In genomic region chr13:45391854-45392454, GRCm38 (mm10) we compare ENCODE assay signal across 7 mouse cellular contexts. TPM values are rescaled to one million over a fixed set of nuclear protein-coding genes. Genes with fewer than 3 reads are reported as not detected.
A peak's percentile ranks its signal among the peaks of the same experiment; 100 is the strongest.
DNase-seq lines count a peak whose midpoint lies in the region; ATAC-seq and TF ChIP-seq lines count a peak whose summit lies in the region.

No protein-coding gene starts in this region.

- no peak for ATAC-seq in embryonic facial prominence, embryonic 11.5 days (replicated peaks; ENCODE audit: insufficient number of reproducible peaks, low FRiP score, low TSS enrichment, low read depth)
- no peak for ATAC-seq in heart, postnatal 0 days (ENCODE audit: insufficient read depth, low read depth)
- ATAC-seq in midbrain, embryonic 16.5 days = no peak

- no peak overlapping the region for H3K9ac ChIP-seq in embryonic facial prominence, embryonic 11.5 days (replicated peaks; ENCODE audit: low read length)
- H3K9ac ChIP-seq in heart, postnatal 0 days (replicated peaks; ENCODE audit: low read depth, low read length) = no peak overlapping the region
- H3K9ac ChIP-seq in midbrain, embryonic 16.5 days (ENCODE audit: low read depth, low read length) = no peak overlapping the region

- 31% methylated on average over 9 of the region's 9 CpGs for WGBS in embryonic facial prominence, embryonic 11.5 days
- WGBS in heart, postnatal 0 days = 18% methylated on average over 9 of the region's 9 CpGs
- WGBS in midbrain, embryonic 16.5 days = 60% methylated on average over 9 of the region's 9 CpGs

- peak; percentile 43 to 70 for DNase-seq in spleen, postnatal 4 days (ENCODE audit: low spot score in 2 of 2)
- no peak for DNase-seq in spleen, adult 12 weeks (ENCODE audit: low spot score)
- peak; percentile 78 for DNase-seq in embryonic facial prominence, embryonic 11.5 days (ENCODE audit: low spot score)
- DNase-seq in heart, postnatal 0 days (ENCODE audit: low spot score) = no peak
- peak; percentile 80 to 84 for DNase-seq in kidney, postnatal 4 days
- no peak for DNase-seq in frontal cortex, postnatal 36 days (ENCODE audit: low spot score in 2 of 2)

- no peaks in the 10 kb centered on the region for H3K36me3 ChIP-seq in embryonic facial prominence, embryonic 11.5 days (replicated peaks; ENCODE audit: control insufficient read depth, insufficient read depth, low read depth, low read length)
- H3K36me3 ChIP-seq in heart, postnatal 0 days (replicated peaks; ENCODE audit: control insufficient read depth, insufficient read depth, low read length) = 0 out of 2 replicates have a peak, but pooled peaks cover 2% of the 10 kb centered on the region
- no peaks in the 10 kb centered on the region for H3K36me3 ChIP-seq in midbrain, embryonic 16.5 days (ENCODE audit: control insufficient read depth, insufficient read depth, low read length)

- peak overlapping the region; percentile 87 for H3K4me2 ChIP-seq in embryonic facial prominence, embryonic 11.5 days (ENCODE audit: low read depth, low read length)
- H3K4me2 ChIP-seq in heart, postnatal 0 days (ENCODE audit: low read depth, low read length) = peak overlapping the region; percentile 98
- peak overlapping the region; percentile 31; the same call in 1 of the 2 replicates for H3K4me2 ChIP-seq in midbrain, embryonic 16.5 days (ENCODE audit: low read length)

- H3K4me3 ChIP-seq in embryonic facial prominence, embryonic 11.5 days (ENCODE audit: low read depth, low read length) = no peak overlapping the region; the same call in 1 of the 2 replicates
- H3K4me3 ChIP-seq in heart, postnatal 0 days (ENCODE audit: low read depth, low read length) = peak overlapping the region; percentile 72
- H3K4me3 ChIP-seq in midbrain, embryonic 16.5 days (ENCODE audit: low read depth, low read length) = no peak overlapping the region

- TF ChIP-seq CTCF in heart, postnatal 0 days (IDR thresholded peaks at IDR 0.05; ENCODE audit: low read depth) = no peak

- no peaks in the 10 kb centered on the region for H3K27me3 ChIP-seq in embryonic facial prominence, embryonic 11.5 days (ENCODE audit: control insufficient read depth, insufficient read depth, low read length)
- no peaks in the 10 kb centered on the region for H3K27me3 ChIP-seq in heart, postnatal 0 days (ENCODE audit: control insufficient read depth, insufficient read depth, low read length)
- no peaks in the 10 kb centered on the region; the same call in 1 of the 2 replicates for H3K27me3 ChIP-seq in midbrain, embryonic 16.5 days (ENCODE audit: control insufficient read depth, insufficient read depth, low read depth, low read length)

- peaks cover 3% of the 10 kb centered on the region; the same call in 1 of the 2 replicates for H3K4me1 ChIP-seq in embryonic facial prominence, embryonic 11.5 days (ENCODE audit: control insufficient read depth, insufficient read depth, low read length)
- H3K4me1 ChIP-seq in heart, postnatal 0 days (ENCODE audit: control insufficient read depth, insufficient read depth) = peaks cover 29% of the 10 kb centered on the region
- peaks cover 15% of the 10 kb centered on the region for H3K4me1 ChIP-seq in midbrain, embryonic 16.5 days (ENCODE audit: control insufficient read depth, insufficient read depth, low read length)

- no peak for TF ChIP-seq EP300 in heart, postnatal 0 days (IDR thresholded peaks at IDR 0.05; ENCODE audit: low read depth)

- H3K27ac ChIP-seq in embryonic facial prominence, embryonic 11.5 days (replicated peaks; ENCODE audit: low read depth, low read length) = no peak overlapping the region; the same call in 1 of the 2 replicates
- peak overlapping the region; percentile 84 for H3K27ac ChIP-seq in heart, postnatal 0 days (ENCODE audit: low read depth)
- H3K27ac ChIP-seq in midbrain, embryonic 16.5 days (ENCODE audit: low read length) = no peak overlapping the region

- no peaks in the 10 kb centered on the region for H3K9me3 ChIP-seq in embryonic facial prominence, embryonic 11.5 days (replicated peaks; ENCODE audit: control insufficient read depth, low read length)
- no peaks in the 10 kb centered on the region for H3K9me3 ChIP-seq in heart, postnatal 0 days (replicated peaks; ENCODE audit: control insufficient read depth, low read length)
- H3K9me3 ChIP-seq in midbrain, embryonic 16.5 days (replicated peaks; ENCODE audit: control insufficient read depth, low read length, poor library complexity, severe bottlenecking) = no peaks in the 10 kb centered on the region

RNA-seq across cellular contexts. Expression of gene Mylip, which starts 2.4 kb away (rescaled TPM):
- polyA plus RNA-seq in embryonic facial prominence, embryonic 11.5 days (2014; fragmentation: Nextera tagmentation; extraction: Ambion mirVana) = 8.2 and 8.7 TPM in 2 replicates
- total RNA-seq in heart, postnatal 0 days (2014; rRNA removed; ENCODE audit: low replicate concordance) = 20.7 and 30.1 TPM in 2 replicates
- polyA plus RNA-seq in heart, postnatal 0 days (2015; fragmentation: Nextera tagmentation; extraction: Ambion mirVana) = 7.1 and 7.8 TPM in 2 replicates
- polyA plus RNA-seq in midbrain, embryonic 16.5 days (2015; fragmentation: Nextera tagmentation; extraction: Ambion mirVana) = 5.6 and 6.6 TPM in 2 replicates

Comparison
In these comparisons a context has a peak if more than half of its experiments do, and no peak if none do; other contexts are left out.
1. DNase-seq: peak in spleen, postnatal 4 days (2 of 2), embryonic facial prominence, embryonic 11.5 days (single experiment) and kidney, postnatal 4 days (2 of 2); none in spleen, adult 12 weeks (single experiment), heart, postnatal 0 days (single experiment) and frontal cortex, postnatal 36 days (0 of 2).
2. H3K4me2 ChIP-seq: peak in every context shown above with its lines; median percentile 98 in heart, postnatal 0 days; 87 in embryonic facial prominence, embryonic 11.5 days; 31 in midbrain, embryonic 16.5 days.